Mouse (Mus musculus): ENCODE measurements at regions not wholly inside any gene's neighbourhood (a gene's known extent, or its start where the extent isn't known, plus 50 kb on each side); places are given as distances from the start of the nearest gene placed in this dataset.

DNA sequence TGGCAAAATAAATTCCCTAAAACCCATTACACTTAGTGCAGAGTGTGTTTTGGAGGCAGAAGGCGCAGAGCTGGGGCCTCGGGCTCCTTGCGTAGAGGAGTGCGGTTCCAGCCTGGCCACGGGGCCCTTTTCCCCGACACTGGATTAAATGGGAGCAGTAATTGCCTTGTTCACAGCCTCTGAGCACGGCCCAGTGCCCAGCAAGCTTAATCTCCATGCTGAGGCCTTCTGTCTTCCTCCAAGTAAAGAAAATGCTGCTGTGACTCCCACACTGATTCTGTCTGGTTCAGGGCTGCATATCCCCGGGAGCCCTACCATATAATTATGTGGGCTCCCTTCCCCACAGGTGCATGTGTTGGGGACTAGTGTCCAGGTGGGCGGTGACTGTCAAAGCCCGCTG, 107.5 kb downstream of the Kif26a start:
- TF ChIP-seq POLR2A (IDR thresholded peaks at IDR 0.05; ENCODE audit: insufficient read length, low read depth) (no peak), SRF (IDR thresholded peaks at IDR 0.05; ENCODE audit: control insufficient read depth, insufficient read length, low read depth) (no peak), MYOD1 (IDR thresholded peaks at IDR 0.05; ENCODE audit: control insufficient read depth in 1 of 3, insufficient read length in 2 of 3, low read depth in 2 of 3) (no peak), TCF12 (IDR thresholded peaks at IDR 0.05; ENCODE audit: insufficient read depth, poor library complexity, severe bottlenecking) (no peak), MAX (IDR thresholded peaks at IDR 0.05; ENCODE audit: low read depth) (no peak), POLR2AphosphoS2 (IDR thresholded peaks at IDR 0.05; ENCODE audit: insufficient read length, low read depth) (no peak), USF1 (IDR thresholded peaks at IDR 0.05; ENCODE audit: low read depth) (no peak), E2F4 (IDR thresholded peaks at IDR 0.05; ENCODE audit: insufficient read depth) (no peak), TCF3 (IDR thresholded peaks at IDR 0.05; ENCODE audit: insufficient read length, low read depth) (no peak), CEBPB (IDR thresholded peaks at IDR 0.05; ENCODE audit: insufficient read depth, poor library complexity, severe bottlenecking) (no peak), REST (IDR thresholded peaks at IDR 0.05; ENCODE audit: insufficient read depth, insufficient read length) (no peak)

Data from myocyte (in vitro differentiated cells).